Mouse (Mus musculus) right cerebral cortex, postnatal 25 days (tissue): Measurements from ENCODE around the gene Cnpy1.

Experiments
- DNase-seq: peaks from one replicate; pipeline ENCODE4 v3.0.0; 2022

Gene Cnpy1

GRCm38 (mm10) chr5:28238876-28239275 is 6.7 kb downstream of the Cnpy1 start:
- DNase-seq: no peak

GRCm38 (mm10) chr5:28238152-28238551 is 7.5 kb downstream of the Cnpy1 start:
- DNase-seq: no peak

- no peak for DNase-seq
Observed at GRCm38 (mm10) chr5:28237715-28238114, 7.9 kb downstream of the Cnpy1 start.

GRCm38 (mm10) chr5:28237055-28237454 is 8.6 kb downstream of the Cnpy1 start:
- DNase-seq: no peak

GRCm38 (mm10) chr5:28236098-28236497 is 9.5 kb downstream of the Cnpy1 start:
- DNase-seq: no peak

GRCm38 (mm10) chr5:28232101-28232500 is 13.5 kb downstream of the Cnpy1 start:
- no peak for DNase-seq

- no peak for DNase-seq
Observed at GRCm38 (mm10) chr5:28219596-28219995, 26.0 kb downstream of the Cnpy1 start.

- no peak for DNase-seq
Observed at GRCm38 (mm10) chr5:28213441-28213840, 32.2 kb downstream of the Cnpy1 start.

GRCm38 (mm10) chr5:28211651-28212310 is 33.8 kb downstream of the Cnpy1 start:
- no peak for DNase-seq

GRCm38 (mm10) chr5:28210591-28211550 is 34.7 kb downstream of the Cnpy1 start:
- no peak for DNase-seq

GRCm38 (mm10) chr5:28209549-28210431 is 35.8 kb downstream of the Cnpy1 start:
- DNase-seq: no peak

- DNase-seq: no peak
Observed at GRCm38 (mm10) chr5:28208726-28209520, 36.7 kb downstream of the Cnpy1 start.

- DNase-seq: no peak
Observed at GRCm38 (mm10) chr5:28207043-28207442, 38.6 kb downstream of the Cnpy1 start.

GRCm38 (mm10) chr5:28206448-28206847 is 39.2 kb downstream of the Cnpy1 start:
- DNase-seq: no peak

GRCm38 (mm10) chr5:28204678-28205077 is 40.9 kb downstream of the Cnpy1 start:
- no peak for DNase-seq

GRCm38 (mm10) chr5:28203086-28203485 is 42.5 kb downstream of the Cnpy1 start:
- DNase-seq: no peak

GRCm38 (mm10) chr5:28199089-28199873 is 46.3 kb downstream of the Cnpy1 start:
- DNase-seq: no peak

- DNase-seq: no peak
Observed at GRCm38 (mm10) chr5:28195473-28195872, 50.1 kb downstream of the Cnpy1 start.

- DNase-seq: no peak
Observed at GRCm38 (mm10) chr5:28192099-28192454, 53.5 kb downstream of the Cnpy1 start.

- no peak for DNase-seq
Observed at GRCm38 (mm10) chr5:28191201-28192098, 54.2 kb downstream of the Cnpy1 start.
